In genomic region chr11:74371393-74372100, GRCm38 (mm10) we compare ENCODE assay signal across 9 mouse cellular contexts. TPM values are rescaled to one million over a fixed set of nuclear protein-coding genes. Genes with fewer than 3 reads are reported as not detected.
DNase-seq lines count a peak whose midpoint lies in the region; ATAC-seq and TF ChIP-seq lines count a peak whose summit lies in the region.
"Had no signal": no experiment of that assay in that cellular context is flagged by ENCODE, and none has a peak within 500 bp of the region (broad histone marks: within the 10 kb centered on the region; RNA-seq: fewer than 3 reads in every experiment).

No protein-coding gene starts in this region.

- WGBS in embryonic facial prominence, embryonic 11.5 days: 11% methylated on average over 22 of the region's 22 CpGs

- no peak overlapping the region for H3K4me2 ChIP-seq in embryonic facial prominence, embryonic 11.5 days (ENCODE audit: low read depth, low read length)

- ATAC-seq in embryonic facial prominence, embryonic 11.5 days (replicated peaks; ENCODE audit: insufficient number of reproducible peaks, low FRiP score, low TSS enrichment, low read depth): no peak
- ATAC-seq in megakaryocyte, adult 5-6 weeks (ENCODE audit: poor library complexity, severe bottlenecking): peak; percentile 75

- no peak for TF ChIP-seq POLR2A in ES-Bruce4 (IDR thresholded peaks at IDR 0.05; ENCODE audit: insufficient read depth, low read length)

- no peaks in the 10 kb centered on the region for H3K9me3 ChIP-seq in ES-Bruce4 (replicated peaks; ENCODE audit: control insufficient read depth, insufficient read depth, low read length, poor library complexity, severe bottlenecking)
- H3K9me3 ChIP-seq in embryonic facial prominence, embryonic 11.5 days (replicated peaks; ENCODE audit: control insufficient read depth, low read length): no peaks in the 10 kb centered on the region

- no peak overlapping the region for H3K9ac ChIP-seq in ES-Bruce4 (ENCODE audit: low read depth, poor library complexity, severe bottlenecking)
- no peak overlapping the region for H3K9ac ChIP-seq in embryonic facial prominence, embryonic 11.5 days (replicated peaks; ENCODE audit: low read length)

- no peaks in the 10 kb centered on the region for H3K4me1 ChIP-seq in ES-Bruce4 (ENCODE audit: control insufficient read depth, insufficient read depth, low read length)
- no peaks in the 10 kb centered on the region for H3K4me1 ChIP-seq in embryonic facial prominence, embryonic 11.5 days (ENCODE audit: control insufficient read depth, insufficient read depth, low read length)

- H3K27me3 ChIP-seq in ES-Bruce4 (ENCODE audit: control insufficient read depth, insufficient read depth, low read length, poor library complexity, severe bottlenecking): no peaks in the 10 kb centered on the region; the same call in 1 of the 2 replicates
- no peaks in the 10 kb centered on the region for H3K27me3 ChIP-seq in embryonic facial prominence, embryonic 11.5 days (ENCODE audit: control insufficient read depth, insufficient read depth, low read length)

- H3K36me3 ChIP-seq in ES-Bruce4 (ENCODE audit: control insufficient read depth, insufficient read depth, low read length, poor library complexity, severe bottlenecking): no peaks in the 10 kb centered on the region
- H3K36me3 ChIP-seq in embryonic facial prominence, embryonic 11.5 days (replicated peaks; ENCODE audit: control insufficient read depth, insufficient read depth, low read depth, low read length): no peaks in the 10 kb centered on the region

- no peak for TF ChIP-seq EP300 in ES-Bruce4 (IDR thresholded peaks at IDR 0.05; ENCODE audit: insufficient read depth, low read depth, low read length)

- peak; percentile 71 for TF ChIP-seq CTCF in ES-Bruce4 (IDR thresholded peaks at IDR 0.05; ENCODE audit: low read depth, low read length)
- peak; percentile 95 for TF ChIP-seq CTCF in layer of hippocampus, adult 2 months (conservative IDR thresholded peaks at IDR 0.05)

- no peak overlapping the region for H3K4me3 ChIP-seq in ES-Bruce4 (ENCODE audit: low read depth, low read length)
- no peak overlapping the region for H3K4me3 ChIP-seq in embryonic facial prominence, embryonic 11.5 days (ENCODE audit: low read depth, low read length)
- H3K4me3 ChIP-seq in layer of hippocampus, adult 2 months: peak overlapping the region; percentile 32; the same call in 1 of the 2 replicates

- peak; percentile 40 to 47 for DNase-seq in adrenal gland, postnatal 4 days (ENCODE audit: low spot score in 2 of 2)
- DNase-seq in embryonic facial prominence, embryonic 11.5 days (ENCODE audit: low spot score): peak; percentile 90
- DNase-seq in heart, postnatal 4 days: peak; percentile 86
- DNase-seq in layer of hippocampus, adult 2 months (ENCODE audit: low spot score in 2 of 2): peak; percentile 69 to 84
- DNase-seq in retina, postnatal 7 days (ENCODE audit: low read depth, low spot score): peak; percentile 65
- DNase-seq in urinary bladder, postnatal 25 days (ENCODE audit: low spot score): peak; percentile 75

- no peak overlapping the region for H3K27ac ChIP-seq in ES-Bruce4 (ENCODE audit: insufficient read depth, low read length)
- no peak overlapping the region for H3K27ac ChIP-seq in embryonic facial prominence, embryonic 11.5 days (replicated peaks; ENCODE audit: low read depth, low read length)
- H3K27ac ChIP-seq in layer of hippocampus, adult 2 months: no peak overlapping the region

RNA-seq across cellular contexts. Expression of gene Olfr412, which starts 9.7 kb away (rescaled TPM):
- not detected in 2 replicates for polyA plus RNA-seq in ES-Bruce4 (2011; ENCODE audit: insufficient read depth, insufficient read length, low read depth, missing spikeins)
- not detected for total RNA-seq in adrenal gland, postnatal 4 days (2021)
- polyA plus RNA-seq in embryonic facial prominence, embryonic 11.5 days (2014; fragmentation: Nextera tagmentation; extraction: Ambion mirVana): not detected in 2 replicates
- not detected for total RNA-seq in heart, postnatal 4 days (2021)
- total RNA-seq in layer of hippocampus, adult 2 months (2021): not detected
- total RNA-seq in megakaryocyte, adult 5-6 weeks (2015): not detected in 2 replicates
- total RNA-seq in megakaryocyte, adult 5-6 weeks (2017): not detected in 2 replicates
- total RNA-seq: layer of hippocampus, adult 8-10 months had no signal

RNA-seq across cellular contexts. Expression of gene Olfr411, which starts 19.1 kb away (rescaled TPM):
- polyA plus RNA-seq in ES-Bruce4 (2011; ENCODE audit: insufficient read depth, insufficient read length, low read depth, missing spikeins): not detected in 2 replicates
- not detected for total RNA-seq in adrenal gland, postnatal 4 days (2021)
- not detected in 2 replicates for polyA plus RNA-seq in embryonic facial prominence, embryonic 11.5 days (2014; fragmentation: Nextera tagmentation; extraction: Ambion mirVana)
- not detected for total RNA-seq in heart, postnatal 4 days (2021)
- total RNA-seq in layer of hippocampus, adult 2 months (2021): not detected
- not detected in 2 replicates for total RNA-seq in megakaryocyte, adult 5-6 weeks (2015)
- not detected in 2 replicates for total RNA-seq in megakaryocyte, adult 5-6 weeks (2017)
- total RNA-seq: layer of hippocampus, adult 8-10 months had no signal

RNA-seq across cellular contexts. Expression of gene Olfr410, which starts 33.7 kb away (rescaled TPM):
- not detected in 2 replicates for polyA plus RNA-seq in ES-Bruce4 (2011; ENCODE audit: insufficient read depth, insufficient read length, low read depth, missing spikeins)
- total RNA-seq in adrenal gland, postnatal 4 days (2021): not detected
- polyA plus RNA-seq in embryonic facial prominence, embryonic 11.5 days (2014; fragmentation: Nextera tagmentation; extraction: Ambion mirVana): not detected in 2 replicates
- total RNA-seq in heart, postnatal 4 days (2021): not detected
- not detected for total RNA-seq in layer of hippocampus, adult 2 months (2021)
- total RNA-seq in megakaryocyte, adult 5-6 weeks (2015): not detected in 2 replicates
- total RNA-seq in megakaryocyte, adult 5-6 weeks (2017): not detected in 2 replicates
- total RNA-seq: layer of hippocampus, adult 8-10 months had no signal
